Mouse (Mus musculus) kidney, postnatal 36 days (tissue): Measurements from ENCODE around the gene 4930469K13Rik.
"Not testable (repeated sequence)": the region's sequence is repeated elsewhere in the genome, so short reads cannot be mapped to it uniquely, and the experiment has no call there.

Source experiments
- DNase-seq, 2 experiments: peaks; one replicate each; pipeline ENCODE4 v3.0.0; 2021 to 2022; ENCODE audit warnings: mixed read lengths in 2 of 2

The 4930469K13Rik gene

DNA sequence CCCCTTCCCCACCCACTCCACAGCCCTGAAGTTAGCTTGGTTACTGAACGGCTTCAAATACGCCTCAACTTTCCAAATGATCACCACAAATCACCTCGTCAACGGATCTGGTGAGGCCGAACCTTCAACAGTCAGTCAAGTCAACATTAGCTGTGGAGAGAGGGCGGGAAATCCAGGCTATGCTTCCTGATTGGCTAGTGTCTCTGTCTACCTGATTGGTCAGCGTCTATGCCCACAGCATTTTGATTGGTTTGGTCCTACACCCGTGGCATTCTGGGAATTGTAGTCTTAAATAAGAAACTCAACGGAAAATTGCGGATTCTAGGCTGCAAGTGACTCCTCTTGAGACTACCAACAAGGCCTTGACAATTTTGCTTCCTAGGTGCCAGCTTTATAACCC is at the start of gene 4930469K13Rik:
Gene 4930469K13Rik, minus strand, starts transcription at position 133 of the 400 bp plus-strand sequence.
- DNase-seq: no peak

DNA sequence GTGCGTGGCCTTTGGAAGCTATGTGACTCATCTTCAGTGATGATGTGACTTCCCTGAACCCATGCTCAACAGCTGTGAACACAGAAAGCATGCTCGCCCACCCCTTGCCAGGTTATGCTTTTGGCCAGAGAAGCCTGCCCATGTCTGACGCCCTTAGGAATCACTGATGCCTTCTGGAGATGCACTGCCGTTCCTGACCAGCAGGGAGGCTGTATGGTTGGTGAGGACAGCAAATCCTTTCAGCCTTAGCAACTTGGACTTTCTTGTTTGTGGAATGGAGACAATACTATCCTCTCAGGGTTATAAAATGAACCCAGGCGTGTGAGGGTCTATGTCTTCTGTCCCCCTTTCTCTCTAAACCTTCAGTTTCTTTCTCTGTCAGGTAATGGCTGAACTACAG is 48.6 kb upstream of the 4930469K13Rik start:
- no peak for DNase-seq

DNA sequence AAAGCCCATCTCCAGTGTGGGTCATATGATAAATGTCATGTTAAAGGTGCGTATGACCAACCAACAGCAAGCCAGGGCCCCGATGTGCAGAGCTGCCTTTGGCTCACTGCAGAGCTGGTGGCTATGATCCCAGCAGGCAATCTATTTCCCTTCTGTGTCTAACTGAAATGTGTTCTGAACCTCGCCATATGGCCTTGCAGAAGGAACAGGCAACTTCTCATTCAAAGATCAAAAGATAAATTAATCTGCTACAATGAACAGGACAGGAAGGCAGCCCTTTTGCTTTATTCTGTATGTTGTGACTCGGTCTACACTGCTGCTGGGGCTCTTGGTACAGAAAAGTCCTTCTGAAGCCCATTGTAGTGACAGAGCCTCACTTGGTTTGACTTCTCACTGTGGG is 46.1 kb upstream of the 4930469K13Rik start:
- no peak for DNase-seq

DNA sequence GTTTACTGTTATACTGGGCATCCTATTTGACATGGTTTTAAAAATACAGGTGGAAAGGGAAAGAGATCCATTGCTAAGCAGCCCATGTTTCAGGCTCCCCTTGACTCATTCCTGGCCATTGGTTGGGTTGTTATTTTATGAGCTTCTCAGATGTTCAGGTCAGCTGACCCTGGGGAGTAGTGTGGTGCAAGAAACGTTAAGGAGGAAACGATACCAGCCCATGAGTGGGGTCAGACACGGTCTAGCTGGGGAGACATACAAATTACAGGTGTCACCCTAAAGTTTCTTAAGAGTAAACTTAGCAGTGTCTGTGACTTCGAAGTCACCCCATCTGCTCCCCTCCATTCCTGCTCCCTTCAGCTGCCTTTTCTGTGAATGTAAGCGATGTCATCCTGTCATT is 45.6 kb upstream of the 4930469K13Rik start:
- DNase-seq: no peak

DNA sequence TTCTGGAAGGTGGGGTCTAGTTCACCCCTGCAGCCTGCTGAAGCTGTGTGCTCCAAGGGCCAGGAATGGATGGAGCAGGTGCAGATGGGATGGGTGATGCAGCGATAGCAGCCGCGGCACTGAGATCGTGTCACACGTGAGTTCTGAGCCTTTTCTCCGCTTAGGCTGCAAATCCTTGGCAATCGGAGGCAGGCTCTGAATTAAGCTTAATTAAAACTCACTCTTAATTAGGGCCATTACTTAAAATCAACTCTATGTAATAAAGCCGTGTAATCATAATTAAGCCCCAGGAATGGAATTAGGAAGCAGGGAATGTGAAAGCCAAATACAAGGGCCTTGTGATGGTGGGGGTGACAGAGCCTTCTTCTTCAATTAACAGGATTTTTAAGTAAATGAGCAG is 40.9 kb upstream of the 4930469K13Rik start:
- DNase-seq: no peak

DNA sequence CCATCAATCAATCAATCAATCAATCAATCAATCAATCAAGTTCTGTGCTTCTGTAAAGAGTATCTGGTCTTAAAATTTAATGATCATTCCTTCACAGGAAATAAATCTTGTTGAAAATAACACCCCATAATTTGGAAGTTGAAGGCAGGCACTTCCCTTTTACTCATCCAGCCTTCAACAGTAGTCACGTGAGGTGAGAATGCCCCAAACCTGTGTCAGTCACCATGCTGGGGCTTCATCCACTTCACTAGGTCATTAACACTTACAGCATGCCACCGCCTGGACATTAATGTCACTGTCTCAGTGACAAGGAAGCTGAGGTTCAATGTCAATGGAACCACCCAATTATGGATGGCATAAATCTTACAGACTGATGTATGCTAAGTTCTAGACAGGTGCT is 30.1 kb upstream of the 4930469K13Rik start:
- no peak for DNase-seq

DNA sequence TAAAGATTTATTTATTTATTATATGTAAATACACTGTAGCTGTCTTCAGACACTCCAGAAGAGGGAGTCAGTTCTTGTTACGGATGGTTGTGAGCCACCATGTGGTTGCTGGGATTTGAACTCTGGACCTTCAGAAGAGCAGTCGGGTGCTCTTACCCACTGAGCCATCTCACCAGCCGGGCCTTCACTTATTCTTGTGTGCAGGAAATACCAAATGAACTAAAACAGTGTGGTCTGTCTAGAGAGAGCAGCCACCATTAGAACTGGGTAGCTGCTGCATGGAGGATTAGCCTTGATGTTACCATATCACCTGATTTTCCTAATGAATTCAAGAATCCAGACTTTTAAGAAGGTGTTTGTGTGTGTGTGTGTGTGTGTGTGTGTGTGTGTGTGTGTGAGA is 27.4 kb upstream of the 4930469K13Rik start:
- not testable (repeated sequence) for DNase-seq

DNA sequence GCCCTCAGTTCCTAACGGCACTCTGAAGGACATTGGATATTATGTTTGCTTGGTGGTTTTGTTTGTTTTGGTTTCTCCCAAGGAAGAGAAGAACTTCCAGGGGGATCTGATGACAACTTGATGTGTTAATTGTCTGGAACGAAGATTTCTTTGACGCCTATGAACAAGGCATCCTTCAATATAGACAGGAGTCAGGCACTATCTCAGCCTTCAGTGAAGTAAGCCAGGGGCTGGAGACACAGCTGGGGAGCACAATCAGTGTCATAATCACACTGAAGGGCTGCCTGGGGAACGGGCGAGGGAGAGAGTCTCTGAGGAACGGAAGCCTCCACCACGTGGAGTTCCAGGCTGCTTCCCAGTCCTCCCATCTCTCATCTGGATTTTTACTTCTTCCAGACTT is 26.5 kb upstream of the 4930469K13Rik start:
- DNase-seq: no peak

DNA sequence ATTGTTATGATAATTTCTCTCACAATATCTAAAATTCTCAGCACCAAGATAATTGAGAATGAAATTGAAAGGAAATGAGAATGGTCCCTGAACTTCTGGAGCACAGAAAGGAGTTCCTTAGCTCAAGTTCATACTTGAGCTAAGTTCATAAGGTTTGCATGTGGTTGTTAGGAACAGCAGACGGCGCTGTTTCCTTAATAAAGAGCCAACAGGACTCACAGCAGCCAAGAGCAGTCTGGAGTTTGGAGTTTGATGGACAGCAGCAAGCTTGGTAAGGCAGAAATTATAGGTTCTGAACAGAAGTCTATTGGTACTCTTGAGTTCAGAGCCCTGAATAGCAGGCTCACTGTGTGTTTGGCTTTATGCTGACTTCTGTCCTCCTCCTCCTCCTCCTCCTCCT is 24.8 kb upstream of the 4930469K13Rik start:
- DNase-seq: peak in 1 of 2 experiments; percentile 50

DNA sequence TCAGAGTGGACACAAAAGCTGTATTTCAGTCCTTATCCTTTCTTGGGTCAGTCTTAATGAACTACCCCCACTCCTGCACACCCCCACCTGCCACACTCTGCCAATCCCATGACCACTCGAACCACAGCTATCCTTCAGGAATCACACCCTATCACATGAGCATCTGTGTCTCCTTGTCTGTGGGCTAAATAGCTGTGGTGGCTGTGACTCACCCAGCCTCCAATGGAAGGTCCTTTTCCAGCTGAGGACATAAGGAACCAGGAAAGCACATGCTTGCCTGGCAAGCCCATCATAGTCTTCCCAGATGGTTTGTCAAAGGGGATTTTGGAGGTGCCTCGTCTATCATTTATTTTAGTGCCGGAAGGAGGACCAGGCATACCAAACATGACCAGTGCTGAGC is 20.0 kb upstream of the 4930469K13Rik start:
- no peak for DNase-seq

DNA sequence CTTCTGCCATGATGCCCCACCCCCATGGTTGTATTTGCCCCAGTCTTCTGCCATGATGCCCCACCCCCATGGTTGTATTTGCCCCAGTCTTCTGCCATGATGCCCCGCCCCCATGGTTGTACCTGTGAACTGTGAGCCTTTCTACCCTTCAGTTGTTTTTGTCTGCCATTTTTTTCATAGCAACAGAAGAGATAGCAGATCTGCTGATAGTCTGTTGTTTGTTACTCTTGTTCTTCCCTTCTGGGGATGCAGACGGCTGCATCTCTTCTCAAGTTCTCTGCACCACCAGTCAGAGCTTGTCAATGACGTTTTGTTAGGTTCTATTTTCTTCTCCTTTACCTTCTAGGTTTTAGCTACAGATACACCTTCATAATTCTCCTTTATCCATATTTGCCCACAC is 19.2 kb upstream of the 4930469K13Rik start:
- DNase-seq: no peak

DNA sequence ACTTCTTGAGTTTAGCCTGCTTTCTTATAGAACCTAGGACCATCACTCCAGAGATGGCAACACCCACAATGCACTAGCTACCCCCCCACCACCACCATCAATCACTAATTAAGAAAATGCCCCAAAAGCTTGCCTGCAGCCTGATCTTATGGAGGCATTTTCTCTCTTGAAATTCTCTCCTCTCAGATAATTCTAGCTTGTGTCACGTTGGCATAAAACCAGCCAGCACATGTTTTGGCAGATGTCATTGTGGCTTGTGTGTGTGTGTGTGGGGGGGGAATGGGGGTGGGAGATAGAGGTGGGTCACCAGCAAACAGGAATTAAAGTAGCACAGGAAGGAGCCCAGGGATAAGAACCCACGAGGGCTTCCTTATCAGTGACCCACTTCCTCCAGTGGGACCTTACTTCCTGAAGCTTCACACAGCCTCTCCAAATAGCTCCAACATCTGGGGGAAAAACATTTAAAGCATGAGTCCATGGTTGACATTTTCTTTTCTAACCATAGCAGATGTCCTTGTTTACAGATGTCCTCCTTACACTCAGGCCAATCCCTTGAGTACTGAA is 18.3 kb upstream of the 4930469K13Rik start:
- DNase-seq: peak in 1 of 2 experiments; percentile 5

DNA sequence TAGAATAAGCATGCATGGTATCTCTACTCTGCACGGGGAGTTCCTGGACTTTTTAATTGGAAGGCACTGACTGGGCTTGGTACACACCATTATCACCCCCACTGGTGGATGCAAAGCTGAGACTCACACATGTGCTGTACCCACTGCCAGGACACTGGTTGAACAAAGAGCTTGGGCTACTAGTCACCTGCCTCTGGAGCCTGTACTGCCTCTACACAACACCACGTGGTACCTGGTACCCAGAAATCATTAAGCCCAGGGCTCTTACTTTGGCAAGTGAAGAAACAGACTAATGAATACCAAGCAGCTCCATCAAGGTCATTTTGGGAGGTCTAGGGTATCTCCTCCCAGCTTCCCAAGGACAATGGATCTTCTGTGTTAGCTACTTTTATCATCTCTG is 15.4 kb upstream of the 4930469K13Rik start:
- no peak for DNase-seq

DNA sequence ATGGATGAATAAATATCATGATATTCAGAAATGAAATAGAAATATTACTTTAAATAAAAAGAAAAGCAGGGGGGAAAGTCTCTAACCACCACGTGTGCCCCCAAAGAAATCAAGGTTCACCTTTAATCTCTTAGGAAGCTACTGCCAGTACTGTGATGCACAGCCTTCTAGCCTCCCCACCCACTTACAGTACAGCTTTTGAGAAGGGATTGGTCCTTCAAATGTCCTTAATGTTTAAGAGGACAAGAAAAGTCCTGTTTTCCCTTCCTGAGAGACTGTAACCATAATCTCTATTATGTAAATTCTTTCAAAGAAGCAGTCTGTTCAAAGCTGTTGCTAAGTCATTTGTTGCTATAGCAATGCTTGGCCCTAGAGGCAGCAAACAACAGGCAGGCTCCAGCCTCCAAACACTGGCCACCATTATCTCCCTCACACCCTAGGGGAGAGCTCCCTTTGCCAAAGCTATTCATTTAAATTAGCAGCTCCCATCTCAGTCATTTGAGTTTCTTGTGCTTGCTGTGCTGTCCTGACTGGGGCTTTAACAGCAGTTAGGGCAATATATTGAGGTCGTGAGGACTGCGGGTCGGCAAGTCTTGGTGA is 14.5 kb upstream of the 4930469K13Rik start:
- DNase-seq: no peak

DNA sequence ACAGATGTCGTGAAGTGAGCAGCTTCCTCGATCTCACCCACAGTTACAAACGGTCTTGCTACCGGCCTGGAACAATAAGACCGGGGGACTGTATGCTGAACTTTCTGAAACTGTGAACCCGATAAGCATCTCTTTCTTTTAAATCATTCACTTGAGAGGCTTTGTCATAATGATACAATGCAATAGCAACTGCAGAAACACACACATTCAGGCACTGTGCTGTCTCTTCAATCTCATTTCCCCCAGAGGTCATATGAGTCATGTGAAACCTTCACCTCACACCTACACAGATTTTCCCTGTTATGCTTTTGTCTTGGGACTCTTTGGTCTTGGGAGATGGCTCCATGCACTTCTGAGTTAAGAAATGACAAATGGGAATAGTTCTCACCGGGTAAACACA is 13.6 kb upstream of the 4930469K13Rik start:
- no peak for DNase-seq

DNA sequence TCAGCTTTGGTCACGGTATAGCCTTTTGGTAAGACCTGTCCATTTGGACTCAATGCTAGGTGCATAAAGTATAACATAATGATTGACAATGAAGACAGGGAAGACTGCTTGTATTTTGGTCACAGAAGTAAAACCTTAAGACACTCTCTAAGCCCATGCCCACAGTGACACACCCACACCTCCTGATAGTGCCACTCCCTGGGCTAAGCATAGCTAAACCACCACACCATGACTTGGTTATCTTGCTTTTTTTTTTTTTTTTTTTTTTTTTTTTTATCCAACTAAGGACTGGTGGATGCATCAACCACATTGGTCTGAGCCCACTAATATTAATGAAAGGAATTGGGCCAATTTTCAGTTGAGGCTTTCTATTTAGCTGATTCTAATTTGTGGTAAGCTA is 10.9 kb upstream of the 4930469K13Rik start:
- DNase-seq: no peak

DNA sequence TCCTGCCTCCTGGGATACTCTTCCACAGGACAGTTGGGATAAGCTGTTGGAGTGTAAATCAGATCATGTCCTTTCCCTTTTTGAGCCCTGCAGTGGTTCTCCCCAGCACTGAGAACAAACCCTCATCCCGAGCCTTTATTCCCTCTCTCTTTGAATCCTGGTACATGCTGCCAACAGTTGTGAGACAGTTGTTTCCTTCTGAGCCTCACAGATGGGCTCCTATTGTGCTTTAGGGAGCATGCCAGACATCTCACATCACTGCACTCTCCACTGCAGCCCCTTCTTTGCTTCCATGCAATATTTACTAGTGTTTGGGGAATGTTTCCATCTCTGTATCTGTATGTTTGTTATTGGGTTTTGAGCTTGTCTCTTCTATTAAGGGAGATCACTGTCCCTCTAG is 6.6 kb upstream of the 4930469K13Rik start:
- no peak for DNase-seq

DNA sequence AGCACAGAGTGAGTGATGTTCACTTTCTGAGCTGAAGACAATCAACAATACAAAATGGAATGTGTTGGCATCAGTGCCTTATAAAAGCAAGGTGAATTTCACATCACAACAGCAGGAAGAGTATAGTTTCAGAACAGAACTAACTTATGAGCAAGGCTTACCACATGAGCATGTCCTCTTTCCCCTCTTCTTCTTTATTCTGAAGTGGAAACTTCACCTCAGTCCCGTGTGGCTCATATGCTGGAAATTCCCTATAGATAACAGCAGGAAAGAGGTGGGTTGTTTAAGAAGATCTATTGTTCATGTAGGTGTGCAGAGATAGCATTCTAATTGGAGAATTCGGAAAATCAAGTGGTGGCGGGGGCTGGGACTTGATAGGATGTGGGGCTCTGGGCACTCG is 3.5 kb upstream of the 4930469K13Rik start:
- no peak for DNase-seq

DNA sequence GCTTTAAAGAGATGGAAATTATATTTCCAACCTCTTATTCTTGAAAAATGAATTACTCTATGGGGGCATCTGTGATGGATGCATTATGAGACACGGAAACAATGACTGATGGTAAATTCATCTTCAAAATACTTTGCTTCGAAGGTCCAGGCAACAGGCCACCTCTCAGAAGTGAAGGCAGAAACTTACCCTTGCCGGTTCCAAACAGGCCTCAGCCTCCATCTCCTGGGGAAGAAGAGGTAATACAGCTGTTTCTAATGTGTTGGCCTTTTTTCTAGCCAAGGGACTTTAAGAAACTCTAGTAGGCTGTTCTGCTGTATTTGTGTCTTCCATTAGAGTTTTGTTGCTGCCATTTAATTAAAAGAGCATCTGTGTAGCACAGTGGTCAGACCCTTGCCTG is 11.3 kb downstream of the 4930469K13Rik start:
- DNase-seq: no peak

DNA sequence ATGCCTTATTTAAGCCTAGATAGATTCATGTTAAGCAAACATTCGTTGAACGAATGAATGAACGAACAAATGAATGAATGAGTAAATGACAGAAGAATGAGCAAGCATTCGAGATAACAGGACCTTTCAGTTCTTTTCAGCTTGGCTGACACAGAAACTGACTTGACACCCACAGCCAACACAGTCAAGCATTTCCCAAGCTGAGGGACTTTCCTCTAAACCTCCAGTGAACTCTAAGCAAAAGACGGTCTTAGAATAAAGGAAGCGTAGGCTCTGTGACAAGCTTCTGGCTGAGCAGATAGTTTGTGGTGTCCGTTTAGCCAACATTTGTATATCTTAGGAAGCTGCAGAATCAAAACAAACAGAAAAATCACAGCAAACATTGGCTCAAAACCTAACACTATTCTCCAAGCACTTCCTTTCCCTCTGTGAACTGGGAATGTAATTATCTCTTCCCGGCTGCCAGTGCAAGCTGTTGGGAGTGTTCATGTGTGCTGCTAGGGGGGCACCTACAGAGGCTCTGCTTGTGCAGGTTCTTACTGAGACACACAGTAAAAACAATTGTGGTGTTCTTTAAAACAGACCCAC is 12.1 kb downstream of the 4930469K13Rik start:
- DNase-seq: no peak

DNA sequence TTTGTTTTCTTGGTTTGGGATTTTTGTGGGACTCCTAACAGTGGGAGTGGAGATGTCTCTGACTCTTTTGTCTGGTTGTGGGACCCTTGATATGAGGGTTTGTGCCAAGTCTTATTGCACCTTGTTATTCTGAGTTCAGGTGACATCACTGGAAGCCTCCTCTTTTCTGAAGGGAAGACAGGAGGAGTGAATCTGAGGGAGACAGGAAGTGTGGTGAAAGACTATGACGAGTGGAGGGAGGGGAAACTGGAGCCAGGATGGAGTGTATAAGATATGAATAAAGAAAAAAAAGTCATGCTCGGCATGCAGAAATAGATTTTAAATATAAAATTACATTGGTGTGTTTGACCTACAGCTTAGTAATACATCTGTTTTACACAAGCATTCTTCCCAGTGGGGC is 13.7 kb downstream of the 4930469K13Rik start:
- DNase-seq: no peak

DNA sequence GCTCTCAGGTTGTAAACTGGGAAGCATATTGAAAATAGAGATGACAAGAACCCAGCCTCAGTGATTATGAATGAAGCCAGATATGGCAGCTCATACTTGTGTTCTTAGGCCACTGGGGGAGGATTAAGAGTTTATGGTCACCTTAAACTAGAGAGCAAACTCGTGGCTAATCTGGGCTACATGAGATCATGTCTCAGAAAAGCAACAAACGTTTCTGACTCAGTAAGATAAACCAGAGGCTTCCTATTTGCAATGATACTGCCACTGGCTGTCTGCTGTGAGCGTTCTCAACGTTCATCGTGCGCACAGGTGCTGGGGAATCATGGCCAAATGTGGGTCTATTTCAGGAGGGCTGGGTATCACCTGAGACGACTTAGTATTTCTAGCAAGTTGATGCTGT is 14.6 kb downstream of the 4930469K13Rik start:
- DNase-seq: no peak

DNA sequence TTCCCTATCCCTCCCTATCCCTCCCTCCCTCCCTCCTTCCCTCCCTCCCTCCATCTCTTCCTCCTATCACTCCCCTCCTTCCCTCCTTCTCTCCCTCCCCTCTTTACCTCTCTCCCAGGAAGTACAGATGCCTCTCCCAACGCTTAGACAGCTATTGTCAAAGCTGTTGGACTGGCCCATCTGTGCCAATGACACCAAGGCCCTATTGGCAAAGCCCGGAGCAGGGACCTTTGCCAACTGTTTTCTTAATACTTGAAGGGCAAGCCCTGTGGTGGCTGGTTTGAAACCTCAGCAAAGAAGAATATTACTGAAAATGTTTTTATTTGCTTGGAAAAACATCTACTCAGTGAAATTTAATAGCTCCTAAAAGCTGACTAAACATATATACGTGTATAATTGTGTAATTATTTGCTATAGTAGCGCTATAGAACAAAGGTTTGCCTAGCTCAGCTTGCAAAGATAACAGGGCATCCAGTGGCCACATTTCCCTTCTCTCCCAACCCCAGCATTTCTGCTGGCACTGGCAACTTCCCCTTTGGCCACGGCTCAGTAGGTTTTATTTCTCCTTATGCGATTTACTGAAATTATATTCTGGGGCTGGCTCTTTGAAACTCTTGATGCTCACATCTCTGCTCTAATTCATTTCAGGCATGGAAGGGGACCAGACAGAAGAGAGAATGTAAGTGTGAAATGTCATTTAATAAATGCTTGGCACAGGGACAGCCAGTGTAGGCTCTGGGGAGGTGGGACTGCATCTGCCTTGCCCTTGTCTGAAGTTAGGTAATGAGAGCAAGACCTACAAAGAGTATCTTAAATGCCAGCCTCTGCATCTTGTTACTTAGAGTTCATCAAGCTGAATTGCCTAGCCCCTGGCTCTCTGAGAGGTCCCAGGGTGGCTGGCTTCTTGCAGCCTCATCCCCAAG is 18.6 kb downstream of the 4930469K13Rik start:
- no peak for DNase-seq

DNA sequence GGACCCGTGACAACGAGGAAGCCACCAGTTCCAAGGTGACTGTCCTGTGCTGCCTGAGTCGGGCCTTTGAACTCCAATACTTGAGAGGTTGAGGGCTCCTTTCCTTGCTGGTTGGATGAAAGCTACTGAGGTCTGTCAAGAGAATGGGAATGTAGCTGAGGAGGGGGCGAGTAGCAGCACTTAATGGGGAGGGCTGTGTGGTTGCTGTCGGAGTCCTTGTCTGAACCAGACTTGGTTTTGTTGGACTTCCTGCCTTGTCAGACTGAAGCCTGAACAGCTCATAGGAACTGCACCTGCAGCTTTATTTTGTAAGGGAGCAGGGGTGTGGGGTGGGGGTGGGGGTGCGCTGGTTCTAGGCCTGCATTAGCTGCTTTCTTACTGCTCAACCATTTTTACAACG is 19.8 kb downstream of the 4930469K13Rik start:
- no peak for DNase-seq
